Mouse (Mus musculus) midbrain, embryonic 15.5 days (tissue): ENCODE results near the gene Olfr1368. TPM values are rescaled to one million over a fixed set of nuclear protein-coding genes. Genes with fewer than 3 reads are reported as not detected.

Experiments
- ATAC-seq: fragments of 200-750 bp; cut with Nextera tagmentation; replicated peaks from 2 replicates; pipeline ENCODE4 v1.8.0; 2017; ENCODE audit warnings: moderate TSS enrichment
- H3K27ac ChIP-seq: fragments of 300-500 bp; sonication (generic); 2 replicates; pipeline ENCODE4 v1.5.1; 2015; ENCODE audit warnings: mild to moderate bottlenecking, inconsistent platforms
- H3K27me3 ChIP-seq: fragments of 300-500 bp; sonication (generic); replicated peaks from 2 replicates; pipeline ENCODE4 v1.6.1; 2015; ENCODE audit warnings: inconsistent platforms
- H3K36me3 ChIP-seq: fragments of 300-500 bp; sonication (generic); replicated peaks from 2 replicates; pipeline ENCODE4 v1.6.1; 2015; ENCODE audit warnings: inconsistent platforms
- H3K4me1 ChIP-seq: fragments of 300-500 bp; sonication (generic); 2 replicates; pipeline ENCODE4 v1.6.1; 2015; ENCODE audit warnings: inconsistent platforms
- H3K4me2 ChIP-seq: fragments of 300-500 bp; sonication (generic); 2 replicates; pipeline ENCODE4 v1.6.1; 2015; ENCODE audit warnings: inconsistent platforms, mild to moderate bottlenecking, moderate library complexity
- H3K4me3 ChIP-seq: fragments of 300-500 bp; sonication (generic); 2 replicates; pipeline ENCODE4 v1.5.1; 2015; ENCODE audit warnings: mild to moderate bottlenecking, inconsistent platforms
- H3K9ac ChIP-seq: fragments of 300-500 bp; sonication (generic); 2 replicates; pipeline ENCODE4 v1.6.1; 2015; ENCODE audit warnings: mild to moderate bottlenecking, inconsistent platforms
- H3K9me3 ChIP-seq: fragments of 300-500 bp; sonication (generic); 2 replicates; pipeline ENCODE4 v1.6.1; 2016; ENCODE audit warnings: inconsistent platforms
- whole genome bisulfite sequencing: fragments of 180-500 bp; shearing (Covaris S2); methylation state at CpG from one replicate; pipeline ENCODE4 v1.1.7; 2015; ENCODE audit warnings: mixed read lengths; 5-methylcytosine and 5-hydroxymethylcytosine counted together
- polyA plus RNA-seq: library from polyadenylated mRNA; unstranded; fragments of >200 nt; fragmentation: Nextera tagmentation; extraction: Ambion mirVana; gene quantifications from 2 replicates; pipeline ENCODE4 v1.2.1, GENCODE M21; 2015

The Olfr1368 gene
- polyA plus RNA-seq: not detected in 2 replicates

DNA sequence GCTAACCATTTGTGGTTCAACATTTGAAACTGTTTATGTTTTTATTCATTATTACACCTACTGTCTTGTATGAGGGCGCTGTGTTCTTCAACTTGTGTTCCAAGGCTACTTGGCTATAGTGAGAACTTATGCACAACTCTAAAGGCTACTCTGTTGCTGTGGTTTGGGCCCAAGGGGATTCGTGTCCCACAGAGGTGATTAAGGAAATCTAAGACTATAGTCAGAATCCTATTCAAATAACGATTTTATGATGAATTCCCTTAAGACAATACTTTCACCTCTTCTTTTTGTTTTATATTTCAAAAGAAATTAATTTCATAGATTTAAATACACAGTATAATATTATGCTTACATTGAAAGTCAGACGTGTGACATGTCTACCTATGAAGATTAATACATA is at the start of gene Olfr1368:
Gene Olfr1368, minus strand, starts transcription at position 101 of the 400 bp plus-strand sequence.
- no peaks in the 10 kb centered on the region for H3K36me3 ChIP-seq
- no peak within 1 kb of the TSS for H3K27ac ChIP-seq
- H3K27me3 ChIP-seq: no peaks in the 10 kb centered on the region
- 80% methylated on average over 4 of the region's 4 CpGs for WGBS
- H3K4me3 ChIP-seq: no peak within 1 kb of the TSS
- no peak within 1 kb of the TSS for H3K4me2 ChIP-seq
- no peak within 1 kb of the TSS for H3K9ac ChIP-seq
- H3K4me1 ChIP-seq: no peaks in the 10 kb centered on the region
- H3K9me3 ChIP-seq: no peaks in the 10 kb centered on the region
- no peak for ATAC-seq

- H3K36me3 ChIP-seq: peaks cover 51% of the 10 kb centered on the region
Observed at GRCm38 (mm10) chr13:21185521-21185920, 39.9 kb upstream of the Olfr1368 start.

DNA sequence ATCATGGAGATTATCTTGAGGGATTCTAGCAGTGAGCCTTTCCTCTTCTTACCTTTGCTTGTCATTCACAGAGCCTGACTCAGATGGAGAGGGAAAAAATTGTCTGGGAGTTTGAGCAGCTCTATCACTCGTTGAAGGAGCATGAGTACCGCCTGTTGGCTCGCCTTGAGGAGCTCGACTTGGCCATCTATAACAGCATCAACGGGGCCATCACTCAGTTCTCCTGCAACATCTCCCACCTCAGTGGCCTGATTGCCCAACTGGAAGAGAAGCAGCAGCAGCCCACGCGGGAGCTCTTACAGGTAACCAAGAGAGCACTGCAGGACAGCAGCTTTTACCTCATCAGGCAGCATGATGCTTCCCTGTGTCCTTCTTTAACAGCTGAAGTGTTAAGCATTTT is 38.0 kb upstream of the Olfr1368 start:
- H3K4me1 ChIP-seq: peaks cover 31% of the 10 kb centered on the region
- no peaks in the 10 kb centered on the region for H3K9me3 ChIP-seq
- no peak overlapping the region for H3K4me2 ChIP-seq
- no peak for ATAC-seq
- peaks cover 34% of the 10 kb centered on the region for H3K36me3 ChIP-seq
- 97% methylated on average over 7 of the region's 7 CpGs for WGBS
- H3K27me3 ChIP-seq: no peaks in the 10 kb centered on the region
- H3K9ac ChIP-seq: no peak overlapping the region
- no peak overlapping the region for H3K4me3 ChIP-seq
- H3K27ac ChIP-seq: no peak overlapping the region

More at GRCm38 (mm10) chr13:21185521-21185920, 39.9 kb upstream of the Olfr1368 start:
- Histone ChIP-seq H3K4me1 (peaks cover 24% of the 10 kb centered on the region), H3K27ac (no peak overlapping the region), H3K4me3 (no peak overlapping the region), H3K4me2 (no peak overlapping the region), H3K9me3 (no peaks in the 10 kb centered on the region), H3K9ac (no peak overlapping the region), H3K27me3 (no peaks in the 10 kb centered on the region)
- ATAC-seq: no peak
- 91% methylated on average over 4 of the region's 4 CpGs for WGBS

- WGBS: 95% methylated on average over 6 of the region's 6 CpGs
- Histone ChIP-seq H3K4me2 (no peak overlapping the region), H3K36me3 (peaks cover 28% of the 10 kb centered on the region; the same call in 1 of the 2 replicates), H3K27ac (no peak overlapping the region), H3K9me3 (no peaks in the 10 kb centered on the region), H3K27me3 (no peaks in the 10 kb centered on the region), H3K4me1 (peaks cover 31% of the 10 kb centered on the region), H3K4me3 (no peak overlapping the region), H3K9ac (no peak overlapping the region)
- no peak for ATAC-seq
Observed at GRCm38 (mm10) chr13:21183066-21183465, 37.4 kb upstream of the Olfr1368 start.

- H3K9me3 ChIP-seq: no peaks in the 10 kb centered on the region
- WGBS: 68% methylated on average over 7 of the region's 7 CpGs
- H3K27me3 ChIP-seq: no peaks in the 10 kb centered on the region
- peaks cover 17% of the 10 kb centered on the region; the same call in 1 of the 2 replicates for H3K36me3 ChIP-seq
- H3K4me2 ChIP-seq: peak overlapping the region; percentile 73
- peaks cover 31% of the 10 kb centered on the region for H3K4me1 ChIP-seq
- H3K27ac ChIP-seq: no peak overlapping the region
- no peak for ATAC-seq
- 0 out of 2 replicates have a peak overlapping the region, but pooled peaks have one; percentile 24 for H3K9ac ChIP-seq
- H3K4me3 ChIP-seq: peak overlapping the region; percentile 100
Observed at GRCm38 (mm10) chr13:21181996-21182395, 36.3 kb upstream of the Olfr1368 start.

DNA sequence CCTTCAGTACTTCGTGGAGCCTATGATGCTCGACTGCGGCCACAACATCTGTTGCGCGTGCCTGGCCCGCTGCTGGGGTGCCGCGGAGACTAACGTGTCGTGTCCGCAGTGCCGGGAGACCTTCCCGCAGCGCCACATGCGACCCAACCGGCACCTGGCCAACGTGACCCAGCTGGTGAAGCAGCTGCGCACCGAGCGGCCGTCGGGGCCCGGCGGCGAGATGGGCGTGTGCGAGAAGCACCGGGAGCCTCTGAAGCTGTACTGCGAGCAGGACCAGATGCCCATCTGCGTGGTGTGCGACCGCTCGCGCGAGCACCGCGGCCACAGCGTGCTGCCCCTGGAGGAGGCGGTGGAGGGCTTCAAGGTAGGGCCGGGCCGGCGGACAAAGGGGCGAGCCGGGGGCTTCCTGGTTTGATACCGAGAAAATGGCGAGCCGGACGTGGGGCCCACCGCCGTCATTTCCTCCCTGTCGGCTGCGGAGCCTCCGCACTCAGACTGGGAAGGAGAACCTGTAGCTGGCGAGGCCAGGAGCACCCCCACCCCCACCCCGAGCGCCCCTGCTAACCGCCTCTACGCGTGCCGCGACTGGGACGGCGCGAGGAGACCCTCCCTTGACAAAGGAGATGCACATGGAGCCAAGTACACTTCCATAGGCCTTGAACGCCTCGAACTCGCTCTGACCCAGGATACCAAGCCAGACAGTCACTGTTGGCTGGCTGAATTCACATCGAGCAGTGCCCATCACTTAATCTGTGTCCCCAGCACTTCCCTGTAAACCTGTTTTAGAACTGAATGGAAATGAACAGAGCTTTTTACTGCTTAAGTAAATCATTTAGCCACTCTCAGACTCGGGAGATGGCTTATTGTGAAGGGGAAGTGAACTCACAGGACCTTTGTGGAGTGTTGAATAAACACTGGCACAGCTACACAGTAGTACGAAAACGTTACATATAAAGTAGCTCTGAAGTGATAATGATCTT is 35.2 kb upstream of the Olfr1368 start:
- ATAC-seq: peak; percentile 61
- Histone ChIP-seq H3K36me3 (peaks cover 12% of the 10 kb centered on the region; the same call in 1 of the 2 replicates), H3K27ac (peak overlapping the region; percentile 98), H3K9ac (peak overlapping the region; percentile 78), H3K4me1 (peaks cover 31% of the 10 kb centered on the region), H3K9me3 (no peaks in the 10 kb centered on the region), H3K27me3 (no peaks in the 10 kb centered on the region), H3K4me2 (peak overlapping the region; percentile 73), H3K4me3 (peak overlapping the region; percentile 100)
- under 1% methylated on average over 71 of the region's 71 CpGs for WGBS

DNA sequence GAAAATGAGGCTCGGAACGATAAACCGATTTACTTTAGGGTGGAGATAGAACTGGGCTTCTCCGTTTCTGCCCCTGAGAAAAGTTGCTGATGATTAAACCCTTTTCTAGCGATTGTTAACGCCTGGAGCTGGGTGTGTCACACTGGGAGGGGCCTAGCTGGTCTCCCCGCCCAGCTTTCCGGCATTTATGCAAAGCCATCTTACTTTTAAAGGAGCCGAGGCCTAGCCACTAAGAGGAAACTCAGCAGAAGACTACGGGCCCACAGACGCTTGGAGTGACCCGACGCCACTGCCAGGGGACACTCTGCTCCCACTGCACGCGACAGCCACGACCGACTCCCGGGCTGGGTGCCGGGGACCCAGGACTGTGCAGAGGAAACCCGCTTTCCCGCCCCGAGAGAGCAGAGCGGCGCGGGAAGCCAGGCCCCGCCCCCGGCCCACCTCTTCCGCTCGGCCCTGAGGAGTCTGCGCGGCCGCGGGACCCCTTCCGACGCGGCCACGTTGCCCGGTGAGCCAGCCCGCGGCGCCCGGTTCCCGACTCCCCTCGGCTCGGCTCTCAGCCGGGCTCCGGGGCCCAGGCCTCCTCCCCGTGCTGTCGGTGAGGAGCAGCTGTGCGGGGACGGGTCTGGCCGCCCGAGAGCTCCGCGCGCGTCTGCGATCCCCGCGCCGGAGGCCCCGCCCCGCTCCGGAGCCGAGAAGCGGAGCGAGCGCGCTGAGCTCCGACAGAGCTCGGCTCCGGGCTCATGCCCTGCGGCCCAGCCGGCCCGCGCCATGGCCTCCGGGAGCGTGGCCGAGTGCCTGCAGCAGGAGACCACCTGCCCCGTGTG is 34.3 kb upstream of the Olfr1368 start:
- Histone ChIP-seq H3K4me3 (peak overlapping the region; percentile 100), H3K4me1 (peaks cover 31% of the 10 kb centered on the region), H3K4me2 (peak overlapping the region; percentile 73), H3K9ac (peak overlapping the region; percentile 78), H3K27me3 (no peaks in the 10 kb centered on the region), H3K9me3 (no peaks in the 10 kb centered on the region), H3K36me3 (peaks cover 12% of the 10 kb centered on the region; the same call in 1 of the 2 replicates), H3K27ac (peak overlapping the region; percentile 98)
- WGBS: 2% methylated on average over 80 of the region's 80 CpGs
- ATAC-seq: peak; percentile 97

GRCm38 (mm10) chr13:21179367-21179723 is 33.7 kb upstream of the Olfr1368 start, which contains the start of gene Trim27:
Gene Trim27 (plus strand): TSS chr13:21179445.
- H3K36me3 ChIP-seq: peaks cover 12% of the 10 kb centered on the region; the same call in 1 of the 2 replicates
- no peaks in the 10 kb centered on the region for H3K9me3 ChIP-seq
- peak within 1 kb of the TSS; percentile 98 for H3K27ac ChIP-seq
- peak within 1 kb of the TSS; percentile 73 for H3K4me2 ChIP-seq
- no peaks in the 10 kb centered on the region for H3K27me3 ChIP-seq
- peak; percentile 59 for ATAC-seq
- H3K4me3 ChIP-seq: peak within 1 kb of the TSS; percentile 100
- under 1% methylated on average over 15 of the region's 15 CpGs for WGBS
- H3K9ac ChIP-seq: peak within 1 kb of the TSS; percentile 78
- peaks cover 31% of the 10 kb centered on the region for H3K4me1 ChIP-seq

- peaks cover 33% of the 10 kb centered on the region for H3K4me1 ChIP-seq
- WGBS: 85% methylated on average over 5 of the region's 5 CpGs
- no peak overlapping the region for H3K4me2 ChIP-seq
- H3K36me3 ChIP-seq: peaks cover 4% of the 10 kb centered on the region; the same call in 1 of the 2 replicates
- H3K27ac ChIP-seq: no peak overlapping the region
- no peak overlapping the region for H3K9ac ChIP-seq
- no peaks in the 10 kb centered on the region for H3K9me3 ChIP-seq
- no peak overlapping the region for H3K4me3 ChIP-seq
- ATAC-seq: no peak
- H3K27me3 ChIP-seq: no peaks in the 10 kb centered on the region
Observed at GRCm38 (mm10) chr13:21178364-21178763, 32.7 kb upstream of the Olfr1368 start.

DNA sequence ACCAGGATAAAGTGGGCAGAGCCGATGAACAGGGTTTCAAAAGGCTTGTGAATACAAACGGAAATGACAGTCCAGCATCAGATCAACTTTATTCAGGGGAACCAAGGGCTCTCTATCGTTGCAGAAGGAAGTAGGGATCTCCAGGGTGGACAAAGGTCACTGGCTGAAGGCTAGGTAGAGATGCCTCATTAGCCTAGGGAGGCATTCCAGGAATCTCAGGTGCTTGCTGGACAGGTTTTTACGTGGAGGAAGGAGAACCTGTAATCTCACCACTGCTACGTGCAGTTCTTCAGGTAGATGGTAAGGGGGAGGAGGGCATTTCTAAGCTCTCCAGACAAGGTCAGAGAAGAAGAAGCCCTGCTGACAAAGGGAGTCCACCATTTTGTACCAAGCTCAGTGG is 32.0 kb upstream of the Olfr1368 start:
- no peak for ATAC-seq
- WGBS: 71% methylated on average over 5 of the region's 5 CpGs
- no peak overlapping the region for H3K9ac ChIP-seq
- H3K9me3 ChIP-seq: no peaks in the 10 kb centered on the region
- H3K27ac ChIP-seq: no peak overlapping the region
- peaks cover 4% of the 10 kb centered on the region; the same call in 1 of the 2 replicates for H3K36me3 ChIP-seq
- H3K4me1 ChIP-seq: peaks cover 32% of the 10 kb centered on the region
- H3K4me2 ChIP-seq: no peak overlapping the region
- no peak overlapping the region for H3K4me3 ChIP-seq
- H3K27me3 ChIP-seq: no peaks in the 10 kb centered on the region

- peaks cover 27% of the 10 kb centered on the region for H3K4me1 ChIP-seq
- 58% methylated on average over 11 of the region's 11 CpGs for WGBS
- no peak for ATAC-seq
- H3K4me3 ChIP-seq: no peak overlapping the region
- no peaks in the 10 kb centered on the region for H3K9me3 ChIP-seq
- no peak overlapping the region for H3K27ac ChIP-seq
- no peaks in the 10 kb centered on the region for H3K36me3 ChIP-seq
- no peak overlapping the region for H3K9ac ChIP-seq
- no peak overlapping the region for H3K4me2 ChIP-seq
- no peaks in the 10 kb centered on the region for H3K27me3 ChIP-seq
Observed at GRCm38 (mm10) chr13:21176733-21177132, 31.1 kb upstream of the Olfr1368 start.

DNA sequence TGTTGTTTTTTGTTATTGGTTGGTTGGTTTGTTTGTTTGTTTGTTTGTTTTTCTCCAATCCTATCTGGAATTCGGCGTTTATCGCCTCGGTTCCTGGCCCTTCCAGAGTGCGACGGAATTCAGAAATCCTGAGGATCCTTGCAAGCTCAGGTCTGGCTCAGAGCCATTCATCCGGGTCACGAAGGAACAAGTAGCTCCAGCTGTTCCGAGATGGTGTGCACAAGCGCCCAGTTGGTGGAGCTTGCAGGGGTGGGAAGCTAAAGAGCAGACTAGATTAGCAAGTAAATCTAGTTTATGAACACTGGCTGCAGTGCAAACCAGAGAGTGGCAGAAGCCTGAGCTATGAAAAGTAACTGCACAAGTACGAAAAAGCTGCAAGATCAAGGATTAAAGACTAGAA is 27.4 kb upstream of the Olfr1368 start:
- WGBS: under 1% methylated on average over 11 of the region's 11 CpGs
- no peaks in the 10 kb centered on the region for H3K27me3 ChIP-seq
- ATAC-seq: 0 out of 2 replicates have a peak, but pooled peaks have one; percentile 8
- peaks cover 26% of the 10 kb centered on the region for H3K4me1 ChIP-seq
- peak overlapping the region; percentile 87 for H3K4me2 ChIP-seq
- 0 out of 2 replicates have a peak overlapping the region, but pooled peaks have one; percentile 42 for H3K27ac ChIP-seq
- peak overlapping the region; percentile 62 for H3K4me3 ChIP-seq
- H3K9me3 ChIP-seq: no peaks in the 10 kb centered on the region
- no peaks in the 10 kb centered on the region for H3K36me3 ChIP-seq
- 0 out of 2 replicates have a peak overlapping the region, but pooled peaks have one; percentile 8 for H3K9ac ChIP-seq
